Comparison of ENCODE assay signal across 8 mouse cellular contexts in the genomic region with DNA sequence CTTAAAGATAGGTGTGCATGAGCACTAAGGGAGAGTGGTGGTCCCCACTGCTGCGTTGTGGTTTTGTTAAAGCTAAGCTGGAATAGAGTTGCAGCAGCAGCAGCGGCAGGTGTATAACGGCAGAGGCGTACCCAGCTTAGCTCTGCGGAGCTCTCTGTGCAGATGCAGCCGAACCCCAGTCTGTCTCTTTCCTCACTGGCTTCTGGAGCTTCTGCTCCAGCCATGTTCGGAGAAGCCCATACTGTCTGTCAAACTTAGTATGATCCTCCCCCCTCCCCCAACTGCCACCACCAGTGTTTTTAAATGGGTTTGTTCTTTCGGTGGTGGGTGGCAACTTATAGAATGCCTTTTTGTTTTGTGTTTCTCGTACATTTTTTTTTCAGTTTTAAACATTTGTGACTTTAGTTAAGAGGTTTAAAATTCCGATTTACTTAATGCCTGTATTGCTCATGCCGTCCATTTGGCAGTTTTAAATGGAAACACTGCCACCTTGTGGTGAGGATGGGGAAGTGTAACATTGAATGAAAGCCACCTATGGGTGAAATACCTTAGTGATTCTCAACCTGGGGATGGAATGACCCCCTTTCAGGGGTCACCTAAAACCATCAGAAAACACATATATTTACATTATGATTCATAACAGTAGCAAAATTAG.
A peak's percentile ranks its signal among the peaks of the same experiment; 100 is the strongest.
DNase-seq lines count a peak whose midpoint lies in the region; ATAC-seq and TF ChIP-seq lines count a peak whose summit lies in the region.

No protein-coding gene starts in this region.

- no peaks in the 10 kb centered on the region for H3K27me3 ChIP-seq in embryonic facial prominence, embryonic 15.5 days
- no peaks in the 10 kb centered on the region for H3K27me3 ChIP-seq in stomach, embryonic 15.5 days (replicated peaks)

- H3K36me3 ChIP-seq in embryonic facial prominence, embryonic 15.5 days = peaks cover 43% of the 10 kb centered on the region
- H3K36me3 ChIP-seq in stomach, embryonic 15.5 days = peaks cover 15% of the 10 kb centered on the region; the same call in 1 of the 2 replicates

- H3K9ac ChIP-seq in embryonic facial prominence, embryonic 15.5 days = no peak overlapping the region
- H3K9ac ChIP-seq in stomach, embryonic 15.5 days = no peak overlapping the region

- peak overlapping the region; percentile 32 for H3K4me2 ChIP-seq in embryonic facial prominence, embryonic 15.5 days (replicated peaks)
- peak overlapping the region; percentile 40 for H3K4me2 ChIP-seq in stomach, embryonic 15.5 days

- peak; percentile 87 for TF ChIP-seq CTCF in layer of hippocampus, adult 2 months (conservative IDR thresholded peaks at IDR 0.05)

- no peak for ATAC-seq in embryonic facial prominence, embryonic 15.5 days (ENCODE audit: insufficient number of reproducible peaks, low FRiP score, low TSS enrichment, low read depth)
- ATAC-seq in stomach, embryonic 15.5 days (ENCODE audit: insufficient read depth, low FRiP score, low read depth) = no peak

- H3K9me3 ChIP-seq in embryonic facial prominence, embryonic 15.5 days (replicated peaks) = no peaks in the 10 kb centered on the region
- no peaks in the 10 kb centered on the region for H3K9me3 ChIP-seq in stomach, embryonic 15.5 days

- peak; percentile 58 to 71 for DNase-seq in layer of hippocampus, adult 2 months (ENCODE audit: low spot score in 2 of 2)
- no peak for DNase-seq in layer of hippocampus, postnatal 25 days (ENCODE audit: extremely low spot score in 1 of 2, low spot score in 1 of 2)
- peak; percentile 27 for DNase-seq in MEL-GATA-1-ER (ENCODE audit: extremely low read depth, low read depth)
- DNase-seq in induced T-regulatory cell, adult 2 months (ENCODE audit: low read depth) = peak; percentile 83
- DNase-seq in lung, postnatal 36 days = peak; percentile 64
- DNase-seq in spleen, postnatal 4 days (ENCODE audit: low spot score in 2 of 2) = no peak

- H3K4me3 ChIP-seq in layer of hippocampus, adult 2 months = peak overlapping the region; percentile 33
- no peak overlapping the region; the same call in 1 of the 2 replicates for H3K4me3 ChIP-seq in embryonic facial prominence, embryonic 15.5 days (replicated peaks)
- H3K4me3 ChIP-seq in stomach, embryonic 15.5 days (replicated peaks) = no peak overlapping the region

- 26% methylated on average over 11 of the region's 11 CpGs for WGBS in embryonic facial prominence, embryonic 15.5 days
- 42% methylated on average over 11 of the region's 11 CpGs for WGBS in stomach, embryonic 15.5 days

- H3K27ac ChIP-seq in layer of hippocampus, adult 2 months = peak overlapping the region; percentile 32; the same call in 1 of the 2 replicates
- no peak overlapping the region for H3K27ac ChIP-seq in embryonic facial prominence, embryonic 15.5 days (replicated peaks)
- no peak overlapping the region for H3K27ac ChIP-seq in stomach, embryonic 15.5 days

- H3K4me1 ChIP-seq in embryonic facial prominence, embryonic 15.5 days = no peaks in the 10 kb centered on the region; the same call in 1 of the 2 replicates
- no peaks in the 10 kb centered on the region for H3K4me1 ChIP-seq in stomach, embryonic 15.5 days

Comparison
In these comparisons a context has a peak if more than half of its experiments do, and no peak if none do; other contexts are left out.
1. DNase-seq: peak in layer of hippocampus, adult 2 months (2 of 2), MEL-GATA-1-ER (single experiment), induced T-regulatory cell, adult 2 months (single experiment) and lung, postnatal 36 days (single experiment); none in layer of hippocampus, postnatal 25 days (0 of 2) and spleen, postnatal 4 days (0 of 2).